Mouse (Mus musculus) CD4-positive naive resting alpha-beta T cell, adult 76 days (primary cell): ENCODE measurements around the gene Vav2. TPM values are rescaled to one million over a fixed set of nuclear protein-coding genes. Genes with fewer than 3 reads are reported as not detected.

ENCODE experiments used
- total RNA-seq: library from RNA; stranded (reverse); gene quantifications from one replicate; pipeline ENCODE4 v1.2.4, GENCODE M21; 2023

Gene Vav2
- 21.3 TPM for total RNA-seq

GRCm38 (mm10) chr2:27426855-27427457, at the start of gene Vav2:
TSS of gene Vav2 (minus strand) at chr2:27427033.

GRCm38 (mm10) chr2:27441767-27442707, 15.2 kb upstream of the Vav2 start, which contains the start of gene Brd3os:
TSS of gene Brd3os (plus strand) at chr2:27442324.

GRCm38 (mm10) chr2:27248211-27248610, 178.6 kb downstream of the Vav2 start, which contains the start of gene Sardh:
TSS of gene Sardh (minus strand) at chr2:27248337.

Other genes with a start within 250 kb of the Vav2 start
- gene Sardh, start 178.7 kb downstream of the Vav2 start, total RNA-seq, result 0.35 TPM
- gene Brd3os, start 15.3 kb upstream of the Vav2 start, total RNA-seq, result not detected
- gene Brd3, start 80.6 kb upstream of the Vav2 start, total RNA-seq, result 21.3 TPM
- gene Wdr5, start 88.1 kb upstream of the Vav2 start, total RNA-seq, result 39.5 TPM
- 10.3 TPM for gene Rxra, start 249.4 kb upstream of the Vav2 start, total RNA-seq